Mouse (Mus musculus): Measurements from ENCODE around the gene Furin. TPM values are rescaled to one million over a fixed set of nuclear protein-coding genes. Genes with fewer than 3 reads are reported as not detected.
A peak's percentile ranks its signal among the peaks of the same experiment; 100 is the strongest.

Furin gene
- polyA plus RNA-seq (2017; shearing (Covaris generic)), result 1 to 10 TPM; 5.5 to 7.3 TPM

DNA sequence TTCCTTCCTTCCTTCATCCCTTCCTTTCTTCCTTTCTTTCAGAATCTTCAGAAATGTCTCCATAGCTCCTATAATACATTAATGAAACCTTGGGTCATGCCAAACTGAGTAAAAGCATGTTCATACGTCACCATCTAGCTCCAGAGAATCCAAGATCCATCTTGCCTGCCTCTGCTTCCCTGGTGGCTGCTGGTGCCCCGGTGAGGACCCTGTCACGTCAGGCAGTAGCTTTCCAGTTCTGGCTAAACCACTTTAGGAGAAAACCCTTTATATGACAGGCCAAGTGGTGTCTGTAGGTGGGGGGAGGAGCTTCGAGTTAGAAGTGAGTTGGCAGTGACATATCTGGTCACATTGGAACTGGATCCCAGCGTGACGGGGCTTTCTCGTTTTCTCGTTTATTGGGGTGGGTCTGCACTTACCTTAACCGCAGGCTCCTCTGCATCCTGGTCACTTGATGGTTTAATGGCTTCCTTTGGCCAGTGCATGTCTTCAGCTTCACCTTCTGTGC, at the start of gene Furin:
TSS of gene Furin (minus strand) at position 249 of the 508 bp plus-strand sequence.
- no peak for ATAC-seq

DNA sequence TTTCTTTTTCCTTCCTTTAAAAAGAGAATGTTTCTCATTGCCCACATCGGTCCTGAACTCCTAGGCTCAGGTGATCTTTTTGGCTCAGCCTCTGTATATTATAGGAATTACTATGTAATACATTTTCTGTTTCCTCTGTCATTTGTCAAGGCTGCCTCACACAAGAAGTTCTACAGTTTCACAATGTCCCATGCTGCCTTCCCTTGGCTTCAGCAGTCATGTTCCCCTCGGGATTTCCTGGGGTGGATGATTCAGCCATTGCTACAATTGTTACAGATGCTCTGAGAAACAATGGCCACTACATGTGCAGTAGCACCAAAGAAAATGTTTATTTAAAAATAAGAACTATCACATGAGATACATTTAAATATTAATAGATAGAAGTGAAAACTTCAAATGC, 49.5 kb upstream of the Furin start:
- no peak for ATAC-seq

DNA sequence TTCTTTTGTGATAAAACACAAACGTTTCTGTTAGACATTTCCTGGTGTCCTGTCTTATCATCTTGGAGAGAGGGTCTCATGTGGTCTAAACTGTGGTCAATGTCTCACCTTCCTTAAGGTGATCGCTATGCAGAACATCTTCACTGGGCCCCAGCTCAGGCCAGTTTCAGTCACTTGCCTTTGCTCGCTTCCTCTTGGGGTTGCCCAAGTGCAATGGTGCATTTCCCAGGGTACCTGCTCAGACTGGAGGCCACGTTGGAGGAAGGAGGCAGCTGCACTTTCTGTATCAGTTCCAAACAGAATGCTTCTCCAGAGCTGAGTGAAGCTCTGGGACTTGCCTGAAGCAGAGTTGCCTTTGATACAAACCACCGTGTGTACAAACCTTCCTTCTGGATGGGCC, 48.8 kb upstream of the Furin start:
- ATAC-seq, result no peak

DNA sequence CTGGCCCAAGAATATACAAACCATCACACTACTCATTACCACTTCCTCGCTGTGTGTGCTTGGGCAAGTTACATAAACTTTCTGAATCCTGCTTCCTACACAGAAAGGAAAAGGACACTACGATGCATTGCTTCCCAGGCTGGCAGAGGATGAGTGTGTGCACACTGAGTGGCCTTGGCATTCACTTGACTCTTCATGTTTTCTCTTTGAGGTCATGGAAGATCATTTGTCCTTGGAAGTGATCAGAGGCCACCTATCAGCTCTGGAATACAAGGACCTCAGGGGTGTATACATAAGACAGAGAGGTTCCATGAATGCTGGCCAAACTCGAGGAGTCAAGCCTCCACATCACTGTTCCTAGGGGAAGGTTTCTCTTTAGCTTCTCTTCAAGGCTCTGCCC, 47.9 kb upstream of the Furin start:
- no peak for ATAC-seq

DNA sequence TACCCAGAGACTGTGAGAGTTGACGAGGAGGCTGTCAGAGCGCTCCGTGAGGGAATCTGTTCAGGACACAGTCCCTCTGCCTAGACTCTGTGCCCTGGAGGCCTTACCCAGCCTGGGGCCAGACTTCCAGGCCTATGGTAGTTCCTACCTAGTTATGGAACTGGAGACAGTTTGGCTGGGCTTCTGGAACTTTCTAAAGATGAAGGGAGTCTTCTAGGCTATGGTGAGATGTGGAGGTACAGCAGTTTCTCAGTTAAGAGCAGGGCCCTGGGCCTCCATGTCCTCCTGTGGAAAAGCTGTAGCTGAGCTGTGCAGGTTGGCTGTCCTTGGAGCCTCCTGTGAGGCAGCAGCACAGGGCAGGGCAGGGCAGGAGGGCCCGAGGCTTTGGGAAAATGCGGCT, 47.0 kb upstream of the Furin start:
- no peak for ATAC-seq

DNA sequence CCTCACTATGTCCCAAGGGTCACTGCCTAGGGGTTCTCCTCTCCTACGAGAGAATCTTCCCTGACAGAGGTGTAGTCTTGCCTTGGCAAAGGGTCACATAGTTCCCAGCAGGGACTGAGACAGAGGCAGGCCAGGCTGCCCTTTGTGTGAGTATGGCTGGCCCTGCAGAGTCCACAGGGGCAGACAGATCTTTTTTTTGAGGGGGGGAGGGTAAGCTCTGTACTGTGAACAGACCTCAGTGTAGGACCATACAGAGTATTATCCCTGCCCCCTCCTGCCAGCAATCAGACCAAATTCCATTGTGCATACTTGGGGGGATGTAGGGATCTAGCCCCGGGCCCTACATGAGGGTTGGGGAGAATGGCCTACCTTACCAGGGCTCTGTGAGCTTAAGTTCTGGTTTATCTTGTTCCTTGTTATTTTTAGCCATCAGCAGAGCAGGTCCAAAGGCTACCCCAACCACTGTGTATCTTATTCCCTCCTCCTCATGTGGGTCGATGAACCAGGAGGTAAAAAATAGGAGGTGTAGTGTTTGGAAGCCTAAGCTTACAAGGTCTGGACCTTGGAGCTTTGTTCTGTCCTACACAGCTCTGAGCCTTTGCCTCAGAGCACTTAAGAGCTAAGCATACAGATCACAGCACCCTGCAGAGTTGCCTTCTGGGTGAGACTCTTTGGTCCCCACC, 46.5 kb upstream of the Furin start:
- ATAC-seq, result no peak

DNA sequence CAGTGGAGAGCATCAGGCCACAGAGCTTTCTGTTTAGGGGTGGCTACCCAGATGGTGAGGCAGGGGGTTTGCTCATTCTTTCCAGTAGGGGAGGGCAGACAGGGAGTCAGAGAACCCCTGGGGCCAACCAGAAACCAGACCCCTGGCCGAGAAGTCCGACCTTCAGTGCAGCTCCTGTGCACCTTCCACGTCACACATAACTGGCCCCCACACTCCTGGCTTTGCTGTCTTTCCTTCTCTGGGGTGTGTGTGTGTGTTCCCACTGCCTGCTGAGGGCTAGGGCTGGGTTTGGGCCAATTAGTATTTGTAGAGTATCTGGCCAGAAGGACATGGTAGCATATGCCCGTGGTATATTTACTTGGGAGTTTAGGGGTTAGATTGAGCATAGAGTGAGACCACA, 45.1 kb upstream of the Furin start:
- no peak for ATAC-seq

DNA sequence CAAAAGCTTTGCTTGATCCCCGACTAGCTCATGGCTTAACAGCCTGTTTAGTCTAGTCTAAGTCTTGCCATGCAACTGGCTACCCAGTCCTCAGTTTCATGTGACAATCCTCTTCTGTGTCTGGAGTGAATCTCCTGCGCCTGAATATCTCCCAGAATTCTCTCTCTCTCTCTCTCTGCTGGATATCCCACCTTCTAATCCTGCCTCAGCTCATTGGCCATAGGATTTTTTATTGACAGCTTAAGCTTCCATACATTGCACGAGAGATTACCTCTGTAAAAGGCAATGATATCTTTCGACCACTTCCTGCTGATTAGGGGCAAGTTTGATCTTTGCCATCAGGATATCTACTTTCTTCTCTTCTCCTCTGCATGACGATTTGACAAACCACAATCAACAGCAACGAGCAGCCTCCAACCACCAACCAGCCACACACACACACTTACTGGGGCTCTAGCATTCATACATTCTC, 44.4 kb upstream of the Furin start:
- ATAC-seq, result peak; percentile 86

DNA sequence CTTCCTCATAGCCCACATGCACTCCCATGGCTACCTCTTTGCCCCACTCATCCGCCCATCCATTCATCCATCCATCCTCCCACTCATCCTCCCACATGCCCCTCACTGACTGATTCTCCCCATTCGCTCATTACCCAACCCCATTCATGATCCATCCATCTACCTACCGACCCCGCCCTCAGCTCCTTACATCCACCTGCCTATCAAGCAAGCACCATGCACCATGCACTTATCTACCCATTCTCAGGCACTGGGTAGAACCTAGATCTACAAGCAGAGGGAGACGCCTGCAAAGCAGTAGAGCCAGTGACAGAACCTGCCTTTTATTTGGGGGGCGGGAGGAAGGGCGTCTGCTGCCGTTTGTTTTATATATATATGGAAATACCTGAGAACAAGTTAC, 42.1 kb upstream of the Furin start:
- ATAC-seq, result no peak

DNA sequence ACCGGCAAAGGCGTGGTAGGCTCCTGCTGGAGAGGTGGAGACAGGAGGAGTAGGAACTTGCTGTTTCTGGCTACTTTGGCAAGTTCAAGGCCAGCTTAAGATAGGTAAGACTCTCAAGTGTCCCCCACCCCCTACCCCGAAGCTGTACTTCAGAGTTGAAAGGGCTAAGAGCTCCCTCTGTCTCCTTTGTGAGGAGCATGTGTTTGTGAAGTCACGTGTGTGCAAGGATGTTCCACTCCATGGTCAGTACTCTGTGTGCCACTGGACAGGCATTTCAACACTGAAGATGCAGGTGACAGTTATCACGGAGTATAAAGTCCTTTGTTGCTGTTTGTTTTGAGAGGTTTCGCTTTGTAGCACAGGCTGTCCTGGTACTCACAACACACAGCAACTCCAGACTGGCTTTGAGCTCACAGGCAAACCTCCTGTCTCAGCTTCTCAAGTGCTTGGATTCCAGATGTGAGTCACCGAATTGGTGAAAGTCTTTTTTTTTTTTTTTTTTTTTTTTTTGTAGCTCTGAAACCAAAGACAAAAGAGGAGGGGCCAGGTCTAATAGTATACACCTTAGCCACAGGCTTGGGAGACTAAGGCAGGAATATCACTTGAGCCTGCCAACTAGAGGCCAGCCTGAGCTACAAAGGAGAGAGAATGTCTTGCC, 41.1 kb upstream of the Furin start:
- no peak for ATAC-seq

DNA sequence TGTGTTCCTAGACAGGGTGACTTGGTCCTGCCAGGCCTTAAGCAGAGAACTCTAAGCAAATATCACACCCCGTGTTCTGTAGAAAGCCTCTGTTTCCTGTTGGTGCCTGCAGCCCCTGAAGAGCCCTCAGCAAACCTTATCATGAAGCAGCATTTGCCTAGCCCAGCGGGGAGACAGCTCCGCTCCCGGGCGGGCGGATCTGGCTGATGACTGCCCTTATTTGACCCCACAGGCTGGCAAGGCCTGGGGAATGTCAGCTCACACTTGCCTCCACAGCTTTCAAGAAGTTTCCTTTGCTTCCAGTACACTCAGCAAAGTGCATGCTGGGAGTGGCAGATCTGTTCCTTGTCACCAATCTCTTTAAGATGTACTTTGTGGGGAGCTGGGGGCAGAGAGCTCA, 40.3 kb upstream of the Furin start:
- peak; percentile 22 for ATAC-seq

DNA sequence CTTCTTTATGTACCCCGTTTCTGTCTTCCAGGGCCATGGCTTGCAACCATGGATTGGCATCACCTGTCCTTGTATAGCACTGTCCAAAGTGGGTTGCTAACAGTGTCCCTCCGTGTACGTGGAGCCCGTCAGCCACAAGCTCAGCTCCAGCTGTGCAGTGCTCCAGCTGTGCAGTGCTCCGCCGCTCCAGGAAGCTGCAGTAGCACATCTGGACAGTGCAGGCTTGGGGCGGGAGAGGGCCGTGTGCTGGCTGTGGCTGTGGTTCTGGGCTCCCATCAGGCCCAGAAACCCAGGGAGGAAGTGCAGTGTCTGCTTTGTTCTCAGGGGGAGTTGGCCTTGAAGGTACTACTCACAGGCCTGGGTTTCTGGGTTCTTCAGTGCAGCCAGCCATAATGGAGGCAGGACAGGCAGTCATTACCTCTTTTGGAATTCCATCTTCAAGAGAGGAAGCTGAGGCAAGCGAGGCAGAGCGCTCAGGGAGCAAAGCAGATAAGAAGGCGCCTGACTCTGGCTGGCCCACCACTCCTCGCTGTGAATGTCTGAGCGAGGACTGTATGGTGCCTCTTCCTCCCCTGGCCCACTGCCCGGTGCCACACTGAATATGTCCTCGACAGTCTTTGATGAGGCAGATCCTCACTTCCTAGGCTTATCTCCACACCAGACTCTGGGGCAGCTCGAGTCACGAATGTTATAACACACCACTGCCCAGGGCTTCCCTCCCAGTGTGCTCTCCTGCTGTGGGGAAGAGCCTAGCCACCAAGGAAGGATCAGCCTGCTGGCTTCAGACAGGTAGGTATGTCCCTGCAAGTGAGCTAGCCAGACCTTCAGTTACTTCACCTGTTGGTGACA, 39.4 kb upstream of the Furin start:
- ATAC-seq, result no peak

DNA sequence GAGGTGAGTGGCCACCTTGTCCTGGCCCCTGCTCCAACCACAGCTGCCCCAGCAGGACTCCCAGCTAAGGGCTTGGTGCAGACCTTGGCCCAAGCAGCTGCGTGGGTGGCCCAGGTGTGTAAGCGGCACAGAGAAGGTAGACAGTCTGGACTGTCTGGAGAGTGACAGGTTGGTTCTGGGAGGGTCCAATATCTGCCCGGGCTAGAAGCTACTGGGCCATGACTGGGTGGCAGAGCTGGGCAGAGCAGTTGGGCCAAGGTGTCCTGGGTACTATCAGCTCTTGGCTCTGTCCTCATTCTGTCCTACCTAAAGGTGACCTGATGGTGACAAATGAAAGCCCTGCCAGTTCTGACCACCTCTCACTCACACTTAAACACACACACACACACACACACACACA, 37.9 kb upstream of the Furin start:
- no peak for ATAC-seq

DNA sequence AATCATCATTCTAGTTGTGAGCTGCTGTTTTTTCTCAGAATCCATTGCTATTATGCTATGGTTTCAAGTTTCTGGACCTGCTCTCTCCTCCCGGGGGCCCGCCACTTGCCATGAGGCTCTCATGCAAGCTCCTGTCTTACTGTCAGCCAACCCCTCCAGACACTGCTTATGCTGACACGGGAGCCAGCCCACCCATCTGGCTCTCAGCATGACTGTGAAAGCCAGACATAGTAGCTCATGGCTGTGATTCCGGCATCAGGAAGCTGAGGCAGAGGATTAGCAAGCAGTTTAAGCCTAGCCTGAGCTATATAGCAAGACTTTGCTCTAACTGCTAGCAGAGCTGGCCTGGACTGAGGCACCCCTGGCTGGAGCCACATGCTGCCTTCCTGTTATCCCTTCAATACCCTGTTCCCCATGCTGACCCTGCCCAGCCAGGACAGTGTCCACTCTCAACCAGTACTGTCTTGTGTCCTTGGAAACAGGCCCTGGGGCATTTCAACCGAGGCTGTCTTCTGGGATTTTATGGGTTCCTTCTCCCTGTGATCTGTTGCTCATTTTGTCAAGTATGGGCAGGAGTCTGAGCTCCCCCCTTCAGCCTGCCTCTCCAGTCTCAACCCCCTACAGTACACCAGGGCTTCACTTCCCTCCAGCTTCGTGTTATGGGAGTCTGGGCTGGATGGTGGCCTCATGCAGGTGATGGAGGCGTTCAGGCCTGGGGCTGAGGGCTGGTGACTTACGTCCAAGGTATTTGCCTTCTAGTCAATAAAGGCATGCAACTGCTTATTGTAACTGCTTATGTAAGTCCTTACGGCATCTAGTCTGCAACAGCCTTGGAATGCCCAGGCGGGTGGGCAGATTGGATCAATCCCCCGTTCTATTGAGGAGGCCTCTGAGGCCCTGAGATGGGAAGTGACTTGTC, 37.0 kb upstream of the Furin start:
- ATAC-seq, result no peak

DNA sequence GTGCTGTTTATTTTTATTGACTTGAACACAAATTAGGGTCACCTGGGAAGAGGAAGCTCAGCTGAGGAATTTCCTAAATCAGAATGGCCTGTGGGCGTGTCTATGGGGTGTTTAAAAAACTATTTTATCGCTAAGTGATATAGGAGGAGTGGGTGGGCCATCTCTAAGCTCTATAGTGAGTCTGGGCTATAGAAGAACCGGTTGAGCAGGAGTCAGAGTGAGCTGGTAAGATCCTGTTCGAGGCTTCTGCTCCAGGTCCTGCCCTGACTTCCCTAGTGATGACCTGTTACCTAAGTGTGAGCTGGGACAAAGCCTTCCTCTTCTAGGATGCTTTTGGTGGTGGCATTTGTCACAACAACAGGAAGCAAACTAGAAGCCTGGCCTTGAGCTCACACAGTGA, 35.4 kb upstream of the Furin start:
- ATAC-seq, result no peak

DNA sequence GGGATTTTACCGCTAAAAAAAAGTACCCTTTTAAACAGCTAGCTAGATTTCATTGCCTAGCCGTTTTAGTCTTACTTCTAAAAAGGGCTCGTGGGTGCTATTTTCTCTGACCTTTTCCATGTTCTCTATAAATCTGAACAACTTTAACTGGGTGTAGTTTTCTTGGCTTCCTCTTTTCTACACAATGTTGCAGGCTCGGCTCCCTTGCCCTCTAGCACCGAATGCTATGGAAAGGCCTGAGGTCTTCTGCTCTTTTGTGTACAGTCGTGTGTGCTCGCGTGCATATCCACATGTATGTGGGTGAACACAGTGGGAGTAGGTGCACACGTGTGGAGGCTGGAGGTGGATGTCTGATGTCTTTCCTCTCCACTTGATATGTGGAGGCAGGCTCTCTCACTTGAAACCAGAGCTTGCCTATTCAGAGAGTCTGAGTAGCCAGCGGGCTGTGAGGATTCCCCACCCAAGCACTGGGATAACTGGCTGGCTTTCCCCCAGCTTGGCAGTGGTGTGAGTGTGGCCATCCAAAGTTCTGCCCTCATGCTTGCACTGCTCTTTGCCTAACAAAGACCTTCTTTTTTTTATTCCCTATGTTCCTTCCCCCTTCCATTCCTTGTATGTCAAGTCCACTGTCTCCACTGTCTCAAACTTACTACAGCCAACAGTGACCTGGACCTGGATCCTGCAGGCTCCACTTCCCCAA, 34.7 kb upstream of the Furin start:
- no peak for ATAC-seq

DNA sequence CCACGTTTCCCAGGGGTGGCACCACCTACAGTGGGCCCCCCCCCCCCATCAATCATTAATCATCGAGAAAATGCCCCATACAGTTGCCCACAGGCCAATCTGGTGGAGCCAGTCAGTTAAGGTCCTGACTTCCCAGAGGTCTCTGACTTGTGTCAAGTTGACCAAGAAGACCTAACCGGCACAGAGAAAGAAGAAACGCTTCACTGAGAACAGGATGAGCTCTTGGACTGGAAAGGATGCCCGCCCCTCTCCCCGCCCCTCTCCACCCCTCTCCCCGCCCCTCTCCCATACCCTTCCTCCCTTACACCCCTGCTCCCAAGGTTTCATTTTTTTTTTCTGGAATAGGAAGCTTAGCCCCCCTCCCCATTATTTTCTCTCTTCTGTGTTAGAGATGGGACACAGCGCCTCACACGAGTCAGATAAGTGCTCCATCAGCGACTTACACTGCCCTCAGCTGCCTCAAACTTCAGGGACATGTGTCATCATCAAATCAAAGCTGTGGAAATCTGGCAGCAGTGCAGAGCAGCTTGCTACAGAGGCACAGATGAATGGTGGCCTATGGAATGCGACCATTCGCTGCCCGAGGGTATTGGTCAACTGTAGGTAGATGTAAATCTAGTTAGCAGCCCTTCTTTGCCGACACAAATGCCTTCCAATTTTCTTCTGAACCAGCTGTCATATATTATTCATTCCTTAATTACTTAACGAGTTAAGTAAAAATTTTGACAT, 34.0 kb upstream of the Furin start:
- ATAC-seq, result no peak

DNA sequence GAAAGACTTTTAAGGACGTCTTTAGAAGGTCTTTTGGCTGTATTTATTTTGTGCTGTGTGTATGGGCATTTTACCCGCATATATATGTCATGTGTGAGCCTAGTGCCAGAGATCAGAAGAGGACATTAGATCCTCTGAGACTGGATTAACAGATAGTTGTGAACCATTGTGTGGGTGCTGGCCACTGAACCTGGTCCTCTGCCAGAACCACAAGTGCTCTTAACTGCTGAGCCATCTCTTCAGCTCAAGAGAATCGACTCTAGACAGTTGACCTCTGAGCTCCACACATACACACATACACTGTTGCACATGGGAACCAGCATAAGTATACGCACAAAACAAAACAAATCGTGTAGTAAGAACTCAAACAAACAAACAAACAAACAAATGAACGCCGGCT, 31.3 kb upstream of the Furin start:
- ATAC-seq, result no peak

DNA sequence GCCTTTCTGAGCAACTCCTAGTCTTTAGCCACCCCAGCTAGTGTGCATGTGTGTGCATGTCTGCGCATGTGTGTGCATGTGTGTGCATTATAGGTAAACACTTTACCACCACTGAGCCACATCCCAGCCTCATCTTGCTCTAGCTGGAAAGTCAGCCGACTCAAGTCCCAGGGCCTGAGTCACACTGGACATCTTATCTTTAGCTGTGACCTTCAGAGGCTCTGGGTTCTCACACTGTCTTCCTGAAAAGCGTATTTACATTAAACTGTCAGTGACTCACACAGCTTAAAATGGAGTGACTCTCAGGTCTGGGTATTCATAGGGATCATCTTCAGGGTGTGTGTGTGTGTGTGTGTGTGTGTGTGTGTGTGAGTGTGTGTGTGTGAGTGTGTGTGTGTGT, 30.4 kb upstream of the Furin start:
- no peak for ATAC-seq

DNA sequence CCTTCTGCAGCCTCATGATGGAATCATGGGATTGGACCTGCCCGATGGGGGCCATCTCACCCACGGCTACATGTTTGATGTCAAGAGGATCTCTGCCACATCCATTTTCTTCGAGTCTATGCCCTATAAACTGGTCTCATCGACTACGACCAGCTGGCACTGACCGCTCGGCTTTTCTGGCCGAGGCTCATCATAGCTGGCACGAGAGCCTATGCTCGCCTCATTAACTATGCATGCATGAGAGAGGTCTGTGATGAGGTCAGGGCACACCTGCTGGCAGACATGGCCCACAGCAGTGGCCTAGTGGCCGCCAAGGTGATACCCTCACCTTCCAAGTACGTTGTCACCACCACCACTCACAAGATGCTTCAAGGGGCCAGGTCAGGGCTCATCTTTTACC, 24.4 kb upstream of the Furin start:
- no peak for ATAC-seq

DNA sequence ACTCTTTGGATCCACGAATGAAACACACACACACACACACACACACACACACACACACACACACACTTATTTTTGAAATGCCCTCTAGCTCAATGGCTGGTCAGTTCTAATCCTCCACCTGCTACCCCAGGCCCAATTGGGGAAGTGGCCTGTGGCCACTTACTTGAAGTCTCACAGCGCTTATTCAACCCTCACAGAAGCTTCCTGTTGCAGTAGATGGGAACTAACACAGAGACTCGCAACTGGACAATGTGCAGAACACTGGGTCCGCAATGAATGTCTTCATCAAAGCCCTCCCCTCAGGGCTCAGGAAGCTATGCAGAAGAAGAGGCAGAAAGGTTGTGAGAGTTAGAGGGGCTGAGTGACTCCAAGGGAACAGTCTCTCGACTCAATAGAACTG, 22.5 kb upstream of the Furin start:
- no peak for ATAC-seq

All from CD4-positive, CD25-positive, alpha-beta regulatory T cell, adult 4 months (primary cell).